Mouse (Mus musculus) liver (tissue): Measurements from ENCODE around the gene Ythdf2.
A peak's percentile ranks its signal among the peaks of the same experiment; 100 is the strongest.
"Not testable (repeated sequence)": the region's sequence is repeated elsewhere in the genome, so short reads cannot be mapped to it uniquely, and the experiment has no call there.

ENCODE experiments used
- DNase-seq: peaks from one replicate; pipeline ENCODE4 v3.0.0-alpha.2; 2020; ENCODE audit warnings: mixed read lengths

Gene Ythdf2

DNA sequence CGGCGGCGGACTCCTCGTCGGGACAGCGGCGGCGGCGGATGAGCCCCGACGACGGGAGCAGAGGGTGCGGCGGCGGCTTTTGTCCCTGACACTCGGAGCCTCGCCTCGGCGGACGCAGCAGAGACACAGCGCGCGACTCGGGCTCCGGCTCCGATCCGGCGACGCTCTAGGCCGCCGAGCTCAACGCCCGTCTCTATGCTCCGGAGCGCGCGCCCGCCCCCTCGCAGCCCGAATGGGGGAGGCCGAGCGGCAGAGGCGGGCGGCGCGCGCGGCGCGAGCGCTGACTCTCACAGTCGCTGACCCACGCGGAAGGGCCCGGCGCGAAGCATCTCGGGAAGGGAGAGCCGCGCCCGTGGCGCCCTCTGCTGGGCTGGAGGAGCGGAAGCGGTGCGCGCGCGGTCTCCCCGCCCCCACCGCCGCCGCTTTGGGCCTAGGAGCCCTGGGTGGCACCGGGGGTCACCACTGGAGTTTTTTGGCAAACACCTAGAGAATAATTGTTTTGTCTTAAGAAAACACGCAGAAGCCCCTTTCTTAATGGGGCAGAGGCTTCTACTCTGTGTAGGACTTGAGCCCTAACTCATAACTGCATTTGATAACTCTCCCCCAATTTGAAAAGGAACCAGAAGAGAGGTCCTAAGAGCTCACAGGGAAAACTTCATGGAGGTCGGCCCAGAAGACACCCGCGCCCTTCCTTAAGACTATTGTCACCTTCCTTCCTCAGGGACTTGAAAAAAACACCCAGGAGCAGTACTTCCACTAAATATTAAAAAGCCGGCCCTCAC is at the start of gene Ythdf2:
Ythdf2 (minus strand) TSS at position 351 of the 782 bp plus-strand sequence.
- DNase-seq = peak; percentile 98

- DNase-seq = peak; percentile 73
Measured at GRCm38 (mm10) chr4:132260404-132261379, 48.6 kb upstream of the Ythdf2 start.

DNA sequence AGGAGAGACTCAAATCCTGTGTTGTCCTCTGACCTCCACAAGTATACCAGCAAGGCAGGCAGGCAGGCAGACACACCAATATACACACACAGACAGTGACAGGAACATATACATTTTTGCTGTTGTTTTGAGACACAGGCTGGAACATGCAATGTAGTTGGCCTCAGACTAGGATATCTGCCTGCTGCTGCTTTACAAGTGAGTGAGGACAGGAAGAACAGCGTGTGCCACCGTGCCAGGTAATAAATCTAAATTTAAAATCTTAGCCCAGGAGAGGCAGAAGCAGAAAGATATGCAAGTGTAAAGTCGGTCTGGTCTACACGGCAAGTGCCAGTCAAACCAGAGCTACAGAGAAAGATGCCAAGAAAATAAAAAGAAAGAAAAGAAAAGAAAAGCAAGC is 47.1 kb upstream of the Ythdf2 start:
- no peak for DNase-seq

DNA sequence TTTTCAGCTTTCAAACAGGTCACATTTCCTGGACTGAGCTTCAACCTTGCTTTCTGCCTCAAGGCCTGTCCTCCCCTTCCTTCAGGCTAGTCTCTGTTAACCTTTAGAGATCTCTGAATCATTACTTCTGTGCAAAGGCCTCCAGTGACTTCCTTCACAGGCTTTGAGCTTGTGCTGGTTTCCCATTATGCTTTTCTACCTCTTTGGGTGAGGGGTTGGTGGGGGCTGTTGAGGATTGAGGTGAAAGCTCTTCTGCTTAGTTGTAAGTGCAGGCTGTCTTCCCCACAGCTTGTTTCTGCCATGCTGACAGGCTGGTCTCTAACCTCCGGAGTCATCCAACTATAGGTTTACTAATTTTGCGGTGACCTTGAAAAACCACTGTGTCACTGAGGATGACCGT is 44.3 kb upstream of the Ythdf2 start:
- no peak for DNase-seq

- DNase-seq = no peak
Measured at GRCm38 (mm10) chr4:132254986-132255385, 42.9 kb upstream of the Ythdf2 start.

DNA sequence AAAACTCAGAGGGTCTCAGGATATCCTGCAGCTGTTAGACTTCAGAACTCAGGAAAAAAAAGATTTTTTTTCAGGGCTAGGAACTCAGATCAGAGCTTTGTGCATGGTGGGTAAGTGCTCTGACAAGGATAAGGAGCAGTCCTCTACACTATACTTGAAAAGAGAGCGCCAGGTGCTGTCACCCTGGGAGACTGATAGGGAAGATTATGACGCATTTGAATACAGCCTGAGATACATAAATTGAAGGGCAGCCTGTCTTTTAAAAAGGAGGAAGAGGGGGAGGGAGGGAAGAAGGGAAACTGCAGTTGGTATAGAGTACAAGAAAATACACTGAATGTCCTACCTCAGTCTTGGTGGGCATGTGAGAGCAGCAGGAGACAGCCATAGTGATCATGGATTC is 41.5 kb upstream of the Ythdf2 start:
- DNase-seq = no peak

DNA sequence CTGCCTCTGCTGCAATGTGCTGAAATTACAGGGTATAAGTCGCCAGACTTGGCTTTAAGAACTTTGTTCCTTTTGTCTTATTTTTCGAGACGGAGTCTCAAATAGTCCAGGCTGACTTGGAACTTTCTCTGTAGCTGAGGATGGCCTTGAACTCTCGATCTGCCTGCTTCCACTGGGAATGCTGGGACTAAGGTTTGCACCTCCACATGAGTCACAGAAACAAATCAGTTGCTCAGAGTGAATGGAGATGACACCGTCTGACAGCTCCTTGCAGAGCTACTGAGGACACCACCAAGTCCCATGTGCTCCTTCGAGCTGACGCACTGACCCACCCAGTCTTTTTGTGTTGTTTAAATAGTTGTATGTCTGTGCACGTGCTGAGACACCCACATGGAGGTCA is 41.0 kb upstream of the Ythdf2 start:
- no peak for DNase-seq

GRCm38 (mm10) chr4:132251596-132251995 is 39.5 kb upstream of the Ythdf2 start:
- no peak for DNase-seq

- DNase-seq = no peak
Measured at GRCm38 (mm10) chr4:132247451-132247997, 35.4 kb upstream of the Ythdf2 start.

GRCm38 (mm10) chr4:132245643-132246042 is 33.5 kb upstream of the Ythdf2 start:
- no peak for DNase-seq

DNA sequence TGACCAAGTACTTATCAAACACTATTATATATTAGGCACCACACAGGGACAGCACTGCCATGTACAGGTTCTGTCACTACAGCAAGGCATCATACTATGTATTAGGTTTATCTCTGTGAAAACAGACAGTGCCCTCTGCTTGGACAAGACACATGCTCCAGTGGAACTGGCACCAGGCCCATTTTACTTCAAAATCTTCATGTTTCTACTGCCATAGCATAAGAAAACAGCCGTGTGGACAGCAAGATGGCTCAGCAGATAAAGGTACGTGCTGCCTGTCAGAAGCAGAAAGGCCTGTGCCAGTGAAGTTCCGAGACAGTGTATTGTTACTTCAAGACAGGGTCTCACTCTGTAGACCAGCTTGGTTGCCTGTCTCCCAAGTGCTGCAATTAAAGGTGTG is 29.1 kb upstream of the Ythdf2 start:
- peak; percentile 25 for DNase-seq

GRCm38 (mm10) chr4:132240367-132240766 is 28.3 kb upstream of the Ythdf2 start:
- DNase-seq = no peak

DNA sequence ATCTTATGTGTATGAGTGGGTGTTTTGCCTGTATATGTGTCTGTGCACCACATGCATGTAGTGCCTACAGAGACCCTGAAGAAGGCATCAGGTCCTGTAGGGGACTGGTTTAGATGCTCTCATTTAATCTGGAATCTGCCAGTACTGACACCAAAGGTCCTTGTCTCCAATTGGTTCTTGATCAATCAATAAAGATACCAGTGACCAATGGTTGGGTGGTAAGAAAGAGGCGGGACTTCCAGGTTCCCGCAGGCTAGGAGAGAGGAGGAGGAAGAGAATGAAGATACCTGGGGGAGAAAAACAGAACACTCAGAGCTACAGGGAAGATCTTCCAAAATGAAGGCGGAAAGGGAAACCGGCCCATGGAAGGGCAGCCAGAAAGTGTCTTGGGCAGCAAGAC is 26.3 kb upstream of the Ythdf2 start:
- no peak for DNase-seq

GRCm38 (mm10) chr4:132234710-132235109 is 22.6 kb upstream of the Ythdf2 start:
- DNase-seq = no peak

- DNase-seq = no peak
Measured at GRCm38 (mm10) chr4:132230422-132230821, 18.3 kb upstream of the Ythdf2 start.

DNA sequence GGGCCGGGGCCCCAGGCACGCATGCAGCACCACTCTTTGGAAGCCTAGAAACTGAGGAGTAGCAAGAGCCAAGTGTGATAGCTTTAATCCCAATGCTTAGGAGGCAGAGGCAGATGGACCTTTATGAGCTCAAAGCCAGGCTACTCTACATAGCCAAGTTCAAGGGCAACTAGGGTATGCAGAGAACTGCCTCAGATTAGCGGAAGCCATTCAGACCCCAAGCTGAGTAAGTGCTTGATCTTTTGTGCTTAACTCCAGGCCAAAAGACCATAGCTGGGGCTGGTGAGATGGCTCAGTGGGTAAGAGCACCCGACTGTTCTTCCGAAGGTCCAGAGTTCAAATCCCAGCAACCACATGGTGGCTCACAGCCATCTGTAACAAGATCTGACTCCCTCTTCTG is 9.9 kb upstream of the Ythdf2 start:
- DNase-seq = not testable (repeated sequence)

DNA sequence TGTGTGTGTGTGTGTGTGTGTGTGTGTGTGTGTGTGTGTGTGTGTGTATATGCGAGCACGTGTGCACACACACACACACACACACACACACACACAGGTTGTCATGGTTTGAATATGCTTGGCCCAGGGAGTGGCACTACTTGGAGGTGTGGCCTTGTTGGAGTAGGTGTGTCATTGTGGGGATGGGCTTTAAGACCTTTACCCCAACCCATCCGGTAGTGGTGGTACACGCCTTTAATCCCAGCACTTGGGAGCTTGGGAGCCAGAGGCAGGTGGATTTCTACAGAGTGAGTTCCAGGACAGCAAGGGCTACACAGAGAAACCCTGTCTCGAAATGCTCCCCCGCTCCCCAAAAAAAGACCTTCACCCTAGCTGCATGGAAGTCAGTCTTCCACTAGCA is 6.3 kb upstream of the Ythdf2 start:
- not testable (repeated sequence) for DNase-seq

DNA sequence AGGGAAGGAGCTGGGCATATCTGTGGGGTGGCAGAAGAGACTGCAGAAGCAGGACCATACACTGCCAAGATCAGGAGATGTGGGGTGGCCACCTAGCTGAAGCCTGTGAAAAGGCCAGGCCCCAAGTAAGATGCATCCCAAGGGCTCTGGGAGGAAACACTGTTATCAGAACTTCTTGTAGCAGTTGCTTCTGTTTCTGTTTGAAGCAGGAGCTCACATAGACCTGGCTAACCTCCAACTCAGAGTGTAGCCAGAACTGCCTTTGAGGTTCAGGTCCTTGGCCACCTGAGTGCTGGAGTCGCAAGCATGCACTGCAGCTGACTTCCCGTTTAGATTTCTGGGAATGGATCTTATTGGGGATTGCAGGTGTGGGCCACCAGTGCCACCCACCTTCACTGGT is 5.7 kb upstream of the Ythdf2 start:
- DNase-seq = no peak

- DNase-seq = no peak
Measured at GRCm38 (mm10) chr4:132216602-132217001, 4.5 kb upstream of the Ythdf2 start.

- DNase-seq = peak; percentile 17
Measured at GRCm38 (mm10) chr4:132214847-132215246, 2.7 kb upstream of the Ythdf2 start.

- peak; percentile 51 for DNase-seq
Measured at GRCm38 (mm10) chr4:132211091-132211942, 786 bp downstream of the Ythdf2 start.

DNA sequence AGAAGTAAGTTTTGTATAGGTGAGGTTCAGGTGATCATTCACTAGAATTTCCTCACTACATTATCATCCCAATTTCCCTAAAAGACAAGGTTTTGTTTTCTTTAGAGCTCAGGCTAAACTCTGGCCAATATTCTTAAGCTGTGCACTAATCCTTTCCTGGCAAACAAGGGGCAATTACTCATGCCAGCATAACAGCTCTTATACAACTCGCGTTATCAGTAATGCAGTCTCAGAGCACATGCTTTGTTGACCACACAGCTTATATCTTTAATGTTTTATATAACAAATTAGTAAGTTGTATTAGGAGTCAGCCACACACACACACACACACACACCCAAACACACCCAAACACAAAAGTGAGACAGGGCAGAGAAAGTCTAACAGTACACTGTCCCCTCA is 1.8 kb downstream of the Ythdf2 start:
- no peak for DNase-seq

GRCm38 (mm10) chr4:132209299-132209698 is 2.8 kb downstream of the Ythdf2 start:
- no peak for DNase-seq
